28 mouse cellular contexts compared by ENCODE assay signal in the genomic region with DNA sequence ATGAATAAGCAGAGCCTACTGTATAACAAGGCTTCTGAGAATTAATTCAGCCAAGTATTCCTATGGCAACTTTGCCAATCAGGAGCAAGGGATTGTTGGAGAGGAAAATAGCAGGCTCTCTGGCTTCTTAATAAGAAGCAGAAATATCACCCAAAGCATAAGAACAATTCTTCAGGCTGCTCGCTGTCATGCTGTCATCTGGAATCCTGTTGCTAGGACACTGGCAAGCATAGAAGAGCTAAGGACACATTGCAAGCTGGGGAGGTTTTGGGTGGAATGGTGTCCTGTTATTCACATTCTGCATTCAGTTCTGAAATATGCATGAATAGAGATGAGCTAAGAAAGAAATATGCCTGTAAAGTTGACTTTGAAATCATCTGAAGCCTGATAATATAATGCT.
DNase-seq lines count a peak whose midpoint lies in the region; ATAC-seq and TF ChIP-seq lines count a peak whose summit lies in the region.
"Had no signal": no experiment of that assay in that cellular context is flagged by ENCODE, and none has a peak within 500 bp of the region (broad histone marks: within the 10 kb centered on the region; RNA-seq: fewer than 3 reads in every experiment).

No protein-coding gene starts in this region.

- no peak overlapping the region for H3K27ac ChIP-seq in midbrain, embryonic 14.5 days (replicated peaks; ENCODE audit: low read depth, low read length)
- no peak overlapping the region; the same call in 1 of the 2 replicates for H3K27ac ChIP-seq in midbrain, embryonic 13.5 days
- H3K27ac ChIP-seq in kidney, adult 2 months (ENCODE audit: insufficient read depth, low read depth, low read length): no peak overlapping the region
- H3K27ac ChIP-seq: embryonic facial prominence, embryonic 13.5 days; forebrain, embryonic 13.5 days; hindbrain, embryonic 15.5 days; kidney, embryonic 15.5 days; liver, embryonic 14.5 days; lung, embryonic 15.5 days had no signal

- no peak for TF ChIP-seq POLR2A in brain, embryonic 14.5 days (IDR thresholded peaks at IDR 0.05; ENCODE audit: borderline replicate concordance, extremely low read depth, insufficient read depth, insufficient read length, poor library complexity, severe bottlenecking)
- TF ChIP-seq POLR2A in kidney, adult 2 months (IDR thresholded peaks at IDR 0.05; ENCODE audit: low read depth, low read length): no peak

- no peak overlapping the region for H3K9ac ChIP-seq in midbrain, embryonic 14.5 days (replicated peaks; ENCODE audit: low read length)
- H3K9ac ChIP-seq in midbrain, embryonic 13.5 days (replicated peaks): no peak overlapping the region
- H3K9ac ChIP-seq: embryonic facial prominence, embryonic 13.5 days; forebrain, embryonic 13.5 days; hindbrain, embryonic 15.5 days; kidney, embryonic 15.5 days; liver, embryonic 14.5 days; lung, embryonic 15.5 days had no signal

- peak; percentile 32 for DNase-seq in layer of hippocampus, adult 11-12 months (ENCODE audit: low spot score)
- DNase-seq in layer of hippocampus, postnatal 25 days (ENCODE audit: extremely low spot score in 1 of 2, low spot score in 1 of 2): no peak
- DNase-seq in midbrain, embryonic 14.5 days: peak; percentile 21
- DNase-seq in brain, embryonic 14.5 days (ENCODE audit: low read depth): peak; percentile 38
- DNase-seq in layer of hippocampus, adult 9-10 months (ENCODE audit: low spot score): peak; percentile 39
- DNase-seq in kidney, adult 2 months: no peak
- DNase-seq: adrenal gland, postnatal 36 days; B cell, adult 2 months; cerebellum, postnatal 14 days; embryo, embryonic 11 days; gastrocnemius, postnatal 10 days; kidney, postnatal 36 days; lung, postnatal 36 days; thymus, postnatal 14 days had no signal

- H3K4me1 ChIP-seq in midbrain, embryonic 14.5 days (ENCODE audit: control insufficient read depth, insufficient read depth, low read length): no peaks in the 10 kb centered on the region
- H3K4me1 ChIP-seq in midbrain, embryonic 13.5 days (replicated peaks): peaks cover 5% of the 10 kb centered on the region; the same call in 1 of the 2 replicates
- H3K4me1 ChIP-seq in kidney, adult 2 months (ENCODE audit: control insufficient read depth, insufficient read depth, low read length): no peaks in the 10 kb centered on the region
- H3K4me1 ChIP-seq: embryonic facial prominence, embryonic 13.5 days; kidney, embryonic 15.5 days; lung, embryonic 15.5 days; megakaryocyte, embryonic 14.5 days had no signal

- H3K27me3 ChIP-seq in midbrain, embryonic 14.5 days (ENCODE audit: control insufficient read depth, insufficient read depth, low read length): no peaks in the 10 kb centered on the region
- no peaks in the 10 kb centered on the region for H3K27me3 ChIP-seq in midbrain, embryonic 13.5 days
- no peaks in the 10 kb centered on the region for H3K27me3 ChIP-seq in kidney, adult 2 months (replicated peaks; ENCODE audit: control insufficient read depth, insufficient read depth, low read length)
- H3K27me3 ChIP-seq: CH12.LX; embryonic facial prominence, embryonic 13.5 days; forebrain, embryonic 13.5 days; hindbrain, embryonic 15.5 days; kidney, embryonic 15.5 days; lung, embryonic 15.5 days; megakaryocyte, embryonic 14.5 days; Patski had no signal

- ATAC-seq in midbrain, embryonic 14.5 days (ENCODE audit: low FRiP score, low TSS enrichment): no peak
- ATAC-seq in midbrain, embryonic 13.5 days: no peak
- ATAC-seq: forebrain, embryonic 13.5 days; intestine, embryonic 16.5 days; Patski had no signal

- H3K4me3 ChIP-seq in midbrain, embryonic 14.5 days (replicated peaks; ENCODE audit: low read depth, low read length): no peak overlapping the region
- no peak overlapping the region for H3K4me3 ChIP-seq in midbrain, embryonic 13.5 days (replicated peaks)
- H3K4me3 ChIP-seq in kidney, adult 2 months (ENCODE audit: insufficient read depth, low read depth, low read length): no peak overlapping the region
- H3K4me3 ChIP-seq: embryonic facial prominence, embryonic 13.5 days; erythroblast, embryonic 14.5 days; forebrain, embryonic 13.5 days; hindbrain, embryonic 15.5 days; kidney, embryonic 15.5 days; lung, embryonic 15.5 days; megakaryocyte, embryonic 14.5 days had no signal

- H3K4me2 ChIP-seq in midbrain, embryonic 14.5 days (ENCODE audit: low read length): no peak overlapping the region
- H3K4me2 ChIP-seq in midbrain, embryonic 13.5 days (replicated peaks): no peak overlapping the region
- H3K4me2 ChIP-seq: embryonic facial prominence, embryonic 13.5 days; forebrain, embryonic 13.5 days; heart, embryonic 11.5 days; hindbrain, embryonic 15.5 days; kidney, embryonic 15.5 days; lung, embryonic 15.5 days had no signal

- TF ChIP-seq CTCF in brain, embryonic 14.5 days (IDR thresholded peaks at IDR 0.05; ENCODE audit: borderline replicate concordance, extremely low read depth, insufficient read depth, insufficient read length): no peak
- no peak for TF ChIP-seq CTCF in kidney, adult 2 months (conservative IDR thresholded peaks at IDR 0.05; ENCODE audit: insufficient read depth, insufficient read length, low read depth, low read length)

- H3K9me3 ChIP-seq in midbrain, embryonic 14.5 days (ENCODE audit: control insufficient read depth, low read length): no peaks in the 10 kb centered on the region
- H3K9me3 ChIP-seq in midbrain, embryonic 13.5 days: no peaks in the 10 kb centered on the region
- H3K9me3 ChIP-seq: embryonic facial prominence, embryonic 13.5 days; forebrain, embryonic 13.5 days; hindbrain, embryonic 15.5 days; kidney, embryonic 15.5 days; lung, embryonic 15.5 days had no signal

- H3K36me3 ChIP-seq in midbrain, embryonic 14.5 days (ENCODE audit: control insufficient read depth, insufficient read depth, low read length): no peaks in the 10 kb centered on the region
- no peaks in the 10 kb centered on the region for H3K36me3 ChIP-seq in midbrain, embryonic 13.5 days
- H3K36me3 ChIP-seq in kidney, adult 2 months (ENCODE audit: control insufficient read depth, insufficient read depth, low read length): no peaks in the 10 kb centered on the region
- H3K36me3 ChIP-seq: embryonic facial prominence, embryonic 13.5 days; G1E; hindbrain, embryonic 15.5 days; kidney, embryonic 15.5 days; lung, embryonic 15.5 days had no signal

- 72% methylated on average over 1 of the region's 1 CpGs for WGBS in midbrain, embryonic 14.5 days
- WGBS in midbrain, embryonic 13.5 days: 73% methylated on average over 1 of the region's 1 CpGs
- WGBS in kidney, adult 2 months: 93% methylated on average over 1 of the region's 1 CpGs

Comparison
In these comparisons a context has a peak if more than half of its experiments do, and no peak if none do; other contexts are left out.
1. DNase-seq: peak in layer of hippocampus, adult 11-12 months (single experiment), midbrain, embryonic 14.5 days (single experiment), brain, embryonic 14.5 days (single experiment) and layer of hippocampus, adult 9-10 months (single experiment); none in layer of hippocampus, postnatal 25 days (0 of 2) and kidney, adult 2 months (single experiment).